Mouse (Mus musculus) forelimb bud, embryonic 11.5 days (tissue): ENCODE data around the gene Klk1.
"Not testable (repeated sequence)": the region's sequence is repeated elsewhere in the genome, so short reads cannot be mapped to it uniquely, and the experiment has no call there.

ENCODE experiments used
- DNase-seq: peaks from one replicate; pipeline ENCODE4 v3.0.0-alpha.2; 2012; ENCODE audit warnings: low read depth, low spot score

Gene Klk1

DNA sequence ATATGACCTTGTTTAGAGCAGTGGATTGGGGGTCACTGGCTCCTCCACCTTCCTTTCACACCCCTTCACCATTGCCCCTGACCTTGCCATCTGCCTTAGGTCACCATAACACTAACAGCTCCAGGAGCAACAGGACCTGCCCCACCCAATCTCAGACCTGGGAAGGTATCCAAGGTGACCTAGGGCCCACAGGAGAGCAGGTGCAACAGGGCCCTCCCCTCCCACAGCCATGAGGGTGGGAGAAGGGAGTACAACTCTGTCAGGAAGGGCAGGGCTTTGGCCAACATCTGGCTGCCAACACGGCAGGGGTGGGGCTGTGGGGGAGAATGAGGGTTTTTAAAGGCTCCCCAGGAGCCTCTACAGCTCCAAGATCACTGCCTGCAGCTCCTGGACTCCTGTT, at the start of gene Klk1:
Gene Klk1, plus strand, starts transcription at position 285 of the 400 bp plus-strand sequence.
- no peak for DNase-seq

DNA sequence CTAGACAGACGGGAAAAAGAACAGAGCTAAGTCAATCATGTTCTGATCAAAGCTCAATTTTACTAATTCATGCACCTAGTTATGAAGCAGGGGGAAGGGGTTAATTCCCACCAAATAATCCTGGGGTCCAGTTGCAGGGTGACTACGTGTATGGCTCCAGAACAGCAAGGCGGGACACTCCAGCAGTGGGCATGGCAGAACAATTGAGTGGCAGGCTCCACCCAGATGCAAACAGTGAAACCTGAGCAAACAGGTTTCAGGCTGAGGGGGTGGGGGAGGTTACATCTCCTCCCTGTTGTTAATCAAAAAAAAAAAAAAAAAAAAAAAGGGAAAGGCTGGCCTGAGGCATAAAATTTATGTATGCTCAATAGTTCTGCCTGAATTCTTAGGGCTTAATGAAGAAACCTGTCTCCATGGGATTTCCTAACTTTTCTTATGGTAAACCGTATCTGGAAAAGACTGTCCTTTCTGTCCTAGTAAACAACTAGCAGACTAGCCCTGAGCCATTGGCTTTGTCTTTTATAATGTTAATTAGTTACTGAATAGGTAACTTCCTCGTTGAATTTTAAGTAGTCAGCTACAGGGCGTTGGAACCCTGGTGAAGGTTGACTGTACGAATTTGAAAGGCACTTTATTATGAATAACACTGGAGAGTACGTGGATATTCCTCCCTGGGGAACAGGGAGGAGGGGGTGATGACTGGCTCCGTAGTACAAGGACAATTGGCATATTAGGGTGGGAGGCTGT, 45.7 kb upstream of the Klk1 start:
- DNase-seq, result no peak

DNA sequence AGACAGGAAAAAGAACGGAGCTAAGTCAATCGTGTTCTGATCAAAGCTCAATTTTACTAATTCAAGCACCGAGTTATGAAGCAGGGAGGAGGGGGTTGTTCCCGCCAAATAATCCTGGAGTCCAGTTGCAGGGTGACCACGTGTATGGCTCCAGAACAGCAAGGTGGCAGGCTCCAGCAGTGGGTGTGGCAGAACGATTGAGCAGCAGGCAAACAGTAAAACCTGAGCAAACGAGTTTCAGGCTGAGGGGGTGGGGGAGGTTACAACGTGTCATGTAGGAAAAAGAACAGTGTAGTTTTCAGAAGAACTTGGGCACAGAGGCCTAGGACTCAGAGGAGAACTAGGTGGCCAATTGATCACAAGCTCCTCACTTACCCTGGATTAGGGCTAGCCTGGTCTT, 38.6 kb upstream of the Klk1 start:
- not testable (repeated sequence) for DNase-seq

DNA sequence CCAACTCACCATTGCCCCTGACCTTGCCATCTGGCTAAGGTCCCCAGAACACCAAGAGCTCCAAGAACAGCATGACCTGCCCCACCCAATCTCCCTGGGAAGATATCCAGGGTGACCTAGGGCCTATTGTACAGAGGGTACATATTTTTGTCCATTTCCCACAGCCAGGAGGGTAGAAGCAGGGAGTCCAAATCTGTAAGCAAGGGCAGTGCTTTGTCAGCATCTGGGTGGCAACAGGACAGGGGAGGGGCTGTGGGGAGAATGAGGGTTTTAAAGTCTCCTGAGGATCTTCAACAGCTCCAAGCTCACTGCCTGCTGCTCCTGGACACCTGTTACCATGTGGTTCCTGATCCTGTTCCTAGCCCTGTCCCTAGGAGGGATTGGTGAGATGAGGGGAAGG, 37.2 kb upstream of the Klk1 start, which contains the start of gene Klk1b24:
Gene Klk1b24, plus strand, starts transcription at position 301 of the 400 bp plus-strand sequence.
- DNase-seq, result not testable (repeated sequence)

DNA sequence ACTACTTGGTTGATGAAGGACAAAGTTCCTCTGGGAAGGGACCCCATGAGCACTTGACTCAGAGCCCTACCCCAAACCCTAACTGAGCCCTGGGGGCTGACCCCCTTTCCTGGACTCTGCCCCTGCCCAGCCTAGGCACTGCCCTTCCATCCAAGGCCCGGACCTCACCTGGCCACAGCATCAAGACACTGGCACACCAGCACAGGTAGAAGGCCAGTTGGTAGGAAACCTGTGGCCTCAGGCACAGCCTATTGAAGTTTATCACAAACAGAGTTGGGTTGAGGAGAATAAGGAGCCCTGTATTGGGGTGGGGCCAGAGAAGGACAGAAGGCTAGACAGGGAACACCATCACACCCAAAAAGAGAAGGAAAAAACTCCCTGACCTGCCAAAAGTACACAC, 31.7 kb upstream of the Klk1 start:
- DNase-seq, result not testable (repeated sequence)

DNA sequence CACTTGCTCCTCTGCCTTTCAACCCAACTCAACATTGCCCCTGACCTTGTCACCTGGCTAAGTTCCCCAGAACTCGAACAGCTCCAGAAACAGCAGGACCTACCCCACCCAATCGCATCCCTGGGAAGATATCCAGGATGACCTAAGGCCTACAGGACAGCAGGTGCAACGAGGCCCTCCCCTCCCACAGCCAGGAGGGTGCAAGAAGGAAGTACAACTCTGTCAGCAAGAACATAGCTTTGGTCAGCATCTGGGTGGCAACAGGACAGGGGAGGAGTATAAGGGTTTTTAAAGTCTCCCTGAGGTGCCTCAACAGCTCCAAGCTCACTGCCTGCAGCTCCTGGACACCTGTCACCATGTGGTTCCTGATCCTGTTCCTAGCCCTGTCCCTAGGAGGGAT, 27.3 kb upstream of the Klk1 start, which contains the start of gene Klk1b3:
Gene Klk1b3, plus strand, starts transcription at position 301 of the 400 bp plus-strand sequence.
- DNase-seq, result no peak

DNA sequence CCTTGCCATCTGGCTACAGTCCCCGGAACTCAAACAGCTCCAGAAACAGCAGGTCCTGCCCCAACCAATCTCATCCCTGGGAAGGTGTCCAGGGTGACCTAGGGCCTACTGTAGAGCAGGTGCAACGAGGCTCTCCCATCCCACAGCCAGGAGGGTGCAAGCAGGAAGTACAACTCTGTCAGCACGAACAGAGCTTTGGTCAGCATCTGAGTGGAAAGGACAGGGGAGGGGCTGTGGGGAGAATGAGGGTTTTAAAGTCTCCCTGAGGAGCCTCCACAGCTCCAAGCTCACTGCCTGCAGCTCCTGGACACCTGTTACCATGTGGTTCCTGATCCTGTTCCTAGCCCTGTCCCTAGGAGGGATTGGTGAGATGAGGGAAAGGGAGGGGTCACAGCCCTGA, 18.0 kb upstream of the Klk1 start, which contains the start of gene Klk1b4:
Gene Klk1b4, plus strand, starts transcription at position 301 of the 400 bp plus-strand sequence.
- DNase-seq, result not testable (repeated sequence)

DNA sequence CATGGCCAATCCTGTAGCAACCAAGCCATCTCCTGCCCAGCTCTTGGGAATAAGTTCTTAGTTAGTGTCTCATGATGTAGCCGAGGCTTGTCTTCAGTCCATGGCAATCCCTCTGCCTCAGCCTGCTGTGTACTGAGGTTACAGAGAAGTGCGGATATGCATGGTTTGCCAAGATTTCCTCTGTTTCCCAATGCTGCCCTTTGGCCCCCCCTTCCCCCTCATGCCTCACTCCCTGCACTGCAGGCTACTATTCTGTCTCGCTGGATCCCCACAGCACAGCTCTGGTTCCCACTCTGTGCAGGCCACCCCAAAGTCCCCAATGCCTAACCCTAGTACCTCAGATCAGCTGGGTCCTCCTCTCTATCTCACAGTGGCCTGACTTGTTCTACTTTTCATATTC, 16.9 kb upstream of the Klk1 start:
- DNase-seq, result no peak

DNA sequence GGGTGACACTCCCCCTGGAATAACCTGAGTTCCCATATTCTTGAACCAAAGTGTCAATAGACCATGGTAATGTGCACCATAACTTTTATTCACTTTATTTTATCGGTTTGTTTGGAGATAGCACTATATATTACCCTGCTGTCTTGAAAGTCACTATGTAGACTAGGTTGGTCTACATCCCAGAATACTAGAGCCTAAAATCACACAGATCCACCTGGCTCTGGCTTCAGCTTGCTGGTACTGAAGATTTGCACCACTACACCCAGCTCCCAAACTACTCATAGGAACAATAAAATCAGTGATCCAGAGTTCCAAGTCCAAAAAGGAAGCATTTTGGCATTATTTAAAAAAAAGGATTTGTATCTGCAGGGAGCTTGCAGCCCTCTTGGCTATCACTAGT, 9.5 kb upstream of the Klk1 start, which contains the start of gene Klk1b5:
Gene Klk1b5, plus strand, starts transcription at position 301 of the 400 bp plus-strand sequence.
- no peak for DNase-seq

DNA sequence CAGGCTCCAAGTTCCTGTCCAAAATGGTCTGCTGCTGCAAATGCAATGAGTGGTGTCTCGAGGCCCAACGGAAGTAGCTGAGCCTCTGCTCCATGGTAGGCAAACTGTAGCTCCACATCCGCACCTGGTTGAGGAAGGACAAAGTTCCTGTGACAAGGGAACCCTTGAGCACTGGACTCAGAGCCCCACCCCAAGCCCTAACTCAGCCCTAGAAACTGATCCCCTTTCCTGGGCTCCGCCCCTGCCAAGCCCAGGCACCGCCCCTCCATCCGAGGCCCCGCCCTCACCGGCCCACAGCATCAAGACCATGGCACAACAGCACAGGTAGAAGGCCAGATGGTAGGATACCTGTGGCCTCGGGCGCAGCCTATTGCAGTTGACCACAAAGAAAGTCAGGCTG, 3.6 kb upstream of the Klk1 start:
- not testable (repeated sequence) for DNase-seq

DNA sequence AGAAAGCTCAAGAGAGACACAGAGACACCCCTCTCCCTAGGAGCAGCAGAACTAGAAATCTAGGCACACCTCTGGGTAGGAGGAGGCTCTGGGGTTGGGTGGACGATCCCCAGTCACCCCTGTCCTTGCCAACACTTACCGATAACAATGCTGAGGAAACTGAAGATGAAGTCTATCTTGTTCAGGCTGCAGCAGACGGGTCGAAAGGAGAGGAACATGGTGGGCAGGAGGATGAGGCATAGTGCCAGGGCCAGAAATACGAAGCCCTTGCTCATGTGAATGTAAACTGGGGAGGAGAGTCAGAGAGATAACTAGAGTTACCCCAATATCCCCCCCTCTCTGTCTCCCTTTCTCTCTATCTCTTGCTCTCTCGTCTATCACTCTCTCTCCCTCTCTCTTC, 2.8 kb upstream of the Klk1 start:
- not testable (repeated sequence) for DNase-seq

DNA sequence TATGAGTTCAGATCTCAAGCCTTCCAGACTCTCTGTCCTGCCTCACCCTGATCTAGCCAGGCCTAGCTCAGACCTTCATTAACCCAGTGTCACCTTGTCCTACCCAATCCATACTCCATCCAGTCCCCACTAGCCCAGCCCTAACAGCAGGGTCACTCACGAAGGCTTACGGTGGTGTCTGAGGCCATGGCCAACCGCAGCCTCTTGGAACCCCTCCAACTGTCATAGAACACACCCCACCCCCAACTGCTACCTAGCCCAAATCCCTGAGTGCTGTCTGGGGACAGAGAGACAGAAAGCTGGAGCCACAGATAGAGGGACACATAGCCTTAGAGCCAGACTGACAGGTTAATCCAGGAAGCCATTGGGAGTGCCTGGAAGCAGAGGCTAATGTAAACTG, 10.7 kb downstream of the Klk1 start, which contains the start of gene Gm36864:
Gene Gm36864, plus strand, starts transcription at position 269 of the 400 bp plus-strand sequence.
- DNase-seq, result no peak

DNA sequence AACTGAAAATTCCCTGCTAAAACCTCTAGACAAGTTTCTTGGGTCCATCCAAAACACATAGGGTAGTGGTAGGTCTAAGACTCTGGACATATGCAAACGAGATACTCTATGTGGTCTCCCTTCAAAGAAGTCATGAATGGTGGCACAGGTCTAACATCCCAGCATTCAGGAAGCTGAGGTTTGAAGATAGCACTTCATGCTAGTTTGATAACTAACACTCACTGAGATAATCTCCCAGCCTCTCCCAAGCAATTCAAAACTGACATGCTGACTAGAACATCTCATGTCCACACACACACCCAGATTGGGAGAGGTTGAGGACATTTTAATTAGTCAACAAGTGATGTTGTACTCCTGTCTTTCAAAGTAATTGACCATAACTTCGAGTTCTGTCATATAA, 14.8 kb downstream of the Klk1 start:
- no peak for DNase-seq

DNA sequence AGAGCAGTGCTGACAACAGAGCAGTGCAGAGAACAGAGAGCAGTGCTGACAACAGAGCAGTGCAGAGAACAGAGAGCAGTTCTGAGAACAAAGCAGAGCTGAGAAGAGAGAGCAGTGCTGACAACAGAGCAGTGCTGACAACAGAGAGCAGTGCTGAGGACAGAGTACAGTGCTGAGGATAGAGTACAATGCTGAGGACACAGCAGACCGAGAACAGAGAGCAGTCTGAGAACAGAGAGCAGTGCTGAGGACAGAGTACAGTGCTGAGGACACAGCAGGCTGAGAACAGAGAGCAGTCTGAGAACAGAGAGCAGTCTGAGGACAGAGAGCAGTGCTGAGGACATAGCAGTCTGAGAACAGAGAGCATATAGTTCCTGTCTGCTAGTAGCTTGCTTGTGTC, 15.6 kb downstream of the Klk1 start:
- no peak for DNase-seq

DNA sequence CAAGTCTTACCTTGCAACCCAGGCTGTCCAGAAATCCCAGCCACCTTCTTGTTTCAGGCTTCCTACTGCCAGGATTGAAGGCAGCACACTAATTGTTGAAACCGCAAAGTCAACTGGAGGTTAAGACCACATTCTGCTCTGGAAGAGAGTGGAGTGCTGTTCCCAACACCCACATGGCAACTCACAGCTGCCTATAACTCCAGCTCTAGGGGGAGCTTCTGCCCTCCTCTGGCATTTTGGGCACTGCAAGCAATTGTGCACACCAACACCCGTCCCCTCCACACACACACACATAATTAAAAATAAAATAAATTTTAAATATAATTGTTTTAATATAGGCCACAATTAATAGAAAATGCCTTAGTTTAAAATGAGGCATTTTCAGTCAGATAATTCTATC, 16.0 kb downstream of the Klk1 start:
- no peak for DNase-seq

DNA sequence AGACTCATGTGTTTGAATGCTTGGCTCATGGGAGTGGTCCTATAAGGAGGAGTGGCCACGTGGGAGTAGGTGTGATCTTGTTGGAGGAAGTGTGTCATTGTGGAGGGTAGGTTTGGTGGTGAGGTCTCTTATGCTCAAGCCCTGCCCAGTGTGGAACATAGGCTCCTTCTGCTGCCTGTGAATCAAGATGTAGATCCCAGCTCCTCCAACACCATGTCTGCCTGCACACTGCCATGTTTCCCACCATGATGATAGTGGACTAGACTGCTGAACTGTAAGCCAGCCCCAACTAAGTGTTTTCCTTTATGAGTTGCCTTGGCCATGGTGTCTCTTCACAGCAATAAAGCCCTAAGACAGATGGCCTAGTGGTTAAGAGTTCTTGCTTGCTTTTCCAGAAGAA, 18.9 kb downstream of the Klk1 start:
- no peak for DNase-seq

DNA sequence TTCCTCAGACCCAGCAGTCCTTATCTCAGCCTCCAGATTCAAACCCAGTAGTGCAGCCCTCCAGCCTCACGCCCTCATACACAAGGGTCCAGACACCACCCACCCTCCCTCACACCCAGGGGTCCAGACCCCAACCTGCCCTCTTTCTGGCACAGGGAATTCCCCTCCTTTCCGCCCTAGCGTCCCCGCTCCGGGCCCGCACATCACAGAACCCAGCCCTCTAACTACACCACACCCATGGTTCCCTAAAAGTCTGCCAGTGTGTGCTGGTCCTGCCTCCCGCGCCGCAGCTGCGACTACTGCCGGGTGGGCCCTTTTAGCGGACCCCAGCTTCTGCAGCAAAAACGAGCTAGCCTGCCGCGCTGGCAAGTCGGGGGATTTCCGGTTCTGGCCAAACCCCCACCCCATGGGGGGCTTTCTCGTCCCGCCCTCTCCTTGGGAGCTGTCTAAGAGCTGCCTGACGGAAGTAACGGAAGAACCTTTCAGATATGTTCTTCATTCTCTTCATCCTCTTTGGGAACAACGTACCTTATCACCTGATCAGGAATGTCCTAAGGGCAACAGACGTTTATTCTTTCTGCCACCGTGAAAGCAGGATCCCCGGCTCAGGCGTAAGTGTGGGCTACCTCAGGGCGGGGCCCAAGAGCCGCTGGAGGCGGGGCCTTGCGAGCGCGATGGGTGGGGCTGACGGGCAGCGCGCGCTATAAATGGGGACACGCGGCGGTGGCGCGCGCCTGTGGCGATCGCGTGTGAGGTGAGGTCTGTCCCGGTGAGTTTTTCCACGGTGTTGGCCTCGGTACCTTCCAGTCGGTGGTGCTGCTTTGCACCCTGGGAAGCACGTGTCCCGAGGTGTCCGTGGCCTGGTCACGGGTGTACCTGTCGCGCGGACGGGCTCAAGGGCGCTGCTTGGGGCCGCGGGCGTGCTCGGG, 21.2 kb downstream of the Klk1 start, which contains the start of the genes 1700028J19Rik and 2410002F23Rik:
Gene 1700028J19Rik, minus strand, starts transcription at position 641 of the 929 bp plus-strand sequence.
Gene 2410002F23Rik, plus strand, starts transcription at position 668 of the 929 bp plus-strand sequence.
- DNase-seq, result peak; percentile 94

DNA sequence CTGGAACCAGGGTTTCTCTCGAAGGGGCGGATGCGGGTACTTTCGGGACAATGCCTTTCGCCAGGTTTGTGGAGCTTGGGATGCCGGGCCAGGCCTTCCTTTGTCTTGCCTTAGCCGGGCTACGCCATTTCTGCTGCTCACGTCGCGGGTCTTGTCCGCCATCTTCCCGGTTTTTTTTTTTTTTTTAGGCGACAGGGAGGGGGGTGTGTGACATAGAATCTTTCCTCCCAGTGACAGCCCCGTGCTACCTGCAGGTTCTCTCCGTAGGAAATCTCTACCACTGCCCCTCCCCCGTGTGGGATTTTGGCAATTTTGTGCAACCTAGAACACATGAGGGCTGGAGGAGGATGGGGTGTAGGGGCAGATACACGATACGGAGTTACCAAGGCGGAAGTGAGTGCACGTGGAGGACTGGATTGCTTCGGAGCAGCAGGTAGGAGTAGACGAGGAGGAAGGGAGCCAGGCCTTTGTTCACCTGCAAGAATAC, 21.9 kb downstream of the Klk1 start:
- DNase-seq, result peak; percentile 54

DNA sequence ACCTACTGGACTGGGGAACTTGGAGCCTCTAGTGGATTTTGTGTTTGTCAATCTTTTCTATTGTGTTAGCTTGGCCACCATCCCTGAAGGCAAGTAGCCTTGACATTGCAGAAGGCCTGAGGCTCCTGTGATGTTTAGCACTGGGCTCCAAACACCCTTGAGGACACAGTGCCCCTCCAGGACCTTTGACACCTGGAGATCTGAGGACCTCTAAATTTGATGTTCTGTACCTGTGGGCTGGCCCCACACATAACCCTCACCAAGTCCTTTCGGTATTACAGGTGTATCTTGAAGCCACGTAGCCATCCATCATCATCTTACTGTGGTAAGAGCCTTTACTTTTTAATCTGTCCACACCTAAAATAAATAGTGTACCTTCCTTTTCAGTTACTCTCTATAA, 22.8 kb downstream of the Klk1 start:
- DNase-seq, result no peak

DNA sequence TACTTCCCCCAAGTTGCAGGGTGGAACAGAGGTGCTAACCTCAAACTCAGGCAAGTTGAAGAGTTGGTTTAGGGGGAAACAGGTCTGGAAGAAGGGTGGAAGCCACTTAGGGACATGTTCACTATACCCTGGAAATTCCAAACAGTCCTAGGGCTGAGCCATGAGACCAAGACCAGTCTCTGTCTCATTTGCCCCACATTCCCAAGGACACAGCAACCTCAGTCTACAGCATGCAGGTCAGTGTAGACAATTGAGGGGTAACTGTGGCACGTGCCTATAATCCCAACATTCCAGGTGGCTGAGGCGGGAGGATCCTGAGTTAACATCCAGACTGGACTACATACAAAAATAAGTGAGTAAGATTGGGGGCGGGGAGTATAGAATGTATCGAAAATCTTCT, 24.1 kb downstream of the Klk1 start:
- no peak for DNase-seq

DNA sequence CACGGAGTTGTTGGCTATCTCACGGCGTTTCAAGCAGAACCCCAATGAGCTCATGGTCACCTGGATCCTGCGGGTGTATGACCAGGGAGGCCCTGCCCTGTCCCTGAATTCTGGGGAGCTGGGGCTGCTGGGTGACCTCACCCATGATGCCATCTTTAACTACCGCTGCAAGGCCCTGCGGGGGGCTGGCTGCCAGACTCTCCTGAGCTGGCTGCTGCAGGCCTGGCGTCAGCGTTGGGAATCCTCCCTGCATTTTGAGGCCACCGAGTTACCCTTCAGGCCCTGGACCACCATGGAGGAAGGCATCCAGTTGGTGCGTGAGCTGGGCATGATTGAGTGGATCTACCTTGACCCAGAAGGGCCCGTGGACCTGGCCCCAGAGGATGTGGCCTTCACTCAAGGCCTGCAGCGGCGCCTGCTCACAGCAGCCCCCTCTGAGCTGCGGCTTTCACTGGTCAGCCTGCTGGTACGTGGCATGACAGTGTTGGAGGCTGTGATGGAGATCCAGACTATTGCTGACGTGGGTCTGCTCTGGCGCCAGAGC, 25.6 kb downstream of the Klk1 start:
- DNase-seq, result not testable (repeated sequence)
